Mouse (Mus musculus) embryo, embryonic 11 days (tissue): Measurements from ENCODE around the gene Tmem167.
"Not testable (repeated sequence)": the region's sequence is repeated elsewhere in the genome, so short reads cannot be mapped to it uniquely, and the experiment has no call there.

ENCODE experiments used
- DNase-seq: peaks from one replicate; pipeline ENCODE4 v3.0.0-alpha.2; 2015

Tmem167 gene

GRCm38 (mm10) chr13:90088962-90089824, at the start of gene Tmem167, which contains the start of gene Xrcc4:
Gene Tmem167, plus strand, starts transcription at chr13:90089123.
Gene Xrcc4, minus strand, starts transcription at chr13:90089608.
- DNase-seq, result peak; percentile 97

- peak; percentile 80 for DNase-seq
Measured at GRCm38 (mm10) chr13:90039613-90040012, 49.3 kb upstream of the Tmem167 start.

GRCm38 (mm10) chr13:90051735-90052134, 37.2 kb upstream of the Tmem167 start:
- peak; percentile 22 for DNase-seq

GRCm38 (mm10) chr13:90052408-90052807, 36.5 kb upstream of the Tmem167 start:
- no peak for DNase-seq

GRCm38 (mm10) chr13:90061877-90062276, 27.0 kb upstream of the Tmem167 start:
- DNase-seq, result no peak

- DNase-seq, result no peak
Measured at GRCm38 (mm10) chr13:90089825-90090183, 881 bp downstream of the Tmem167 start.

- DNase-seq, result no peak
Measured at GRCm38 (mm10) chr13:90101514-90101913, 12.6 kb downstream of the Tmem167 start.

- no peak for DNase-seq
Measured at GRCm38 (mm10) chr13:90106139-90106538, 17.2 kb downstream of the Tmem167 start.

- DNase-seq, result not testable (repeated sequence)
Measured at GRCm38 (mm10) chr13:90108746-90109145, 19.8 kb downstream of the Tmem167 start.

- DNase-seq, result no peak
Measured at GRCm38 (mm10) chr13:90111681-90112080, 22.8 kb downstream of the Tmem167 start.

GRCm38 (mm10) chr13:90136156-90136910, 47.4 kb downstream of the Tmem167 start:
- peak; percentile 9 for DNase-seq

- DNase-seq, result no peak
Measured at GRCm38 (mm10) chr13:90141681-90142080, 52.8 kb downstream of the Tmem167 start.

- DNase-seq, result peak; percentile 67
Measured at GRCm38 (mm10) chr13:90143245-90143644, 54.3 kb downstream of the Tmem167 start.

- DNase-seq, result no peak
Measured at GRCm38 (mm10) chr13:90151881-90152280, 63.0 kb downstream of the Tmem167 start.

- DNase-seq, result peak; percentile 61
Measured at GRCm38 (mm10) chr13:90152536-90153273, 63.8 kb downstream of the Tmem167 start.

- no peak for DNase-seq
Measured at GRCm38 (mm10) chr13:90164147-90164546, 75.2 kb downstream of the Tmem167 start.

GRCm38 (mm10) chr13:90167044-90167443, 78.1 kb downstream of the Tmem167 start:
- DNase-seq, result no peak

GRCm38 (mm10) chr13:90170100-90170781, 81.3 kb downstream of the Tmem167 start:
- DNase-seq, result no peak

- DNase-seq, result no peak
Measured at GRCm38 (mm10) chr13:90170782-90171179, 81.9 kb downstream of the Tmem167 start.

- DNase-seq, result no peak
Measured at GRCm38 (mm10) chr13:90171390-90171789, 82.5 kb downstream of the Tmem167 start.

- DNase-seq, result no peak
Measured at GRCm38 (mm10) chr13:90175662-90176061, 86.7 kb downstream of the Tmem167 start.

GRCm38 (mm10) chr13:90182262-90182661, 93.3 kb downstream of the Tmem167 start:
- DNase-seq, result no peak

- no peak for DNase-seq
Measured at GRCm38 (mm10) chr13:90183536-90183935, 94.6 kb downstream of the Tmem167 start.
